Mouse (Mus musculus): ENCODE data around the gene Asb2. TPM values are rescaled to one million over a fixed set of nuclear protein-coding genes. Genes with fewer than 3 reads are reported as not detected.

Asb2 gene
- polyA plus RNA-seq, 1 experiment from 2014 or later, result 22.0 TPM

GRCm38 (mm10) chr12:103282936-103283335, 72.9 kb downstream of the Asb2 start:
- Histone ChIP-seq H3K4me3 (ENCODE audit: low read depth, low read length) (no peak overlapping the region), H3K4me1 (ENCODE audit: control insufficient read depth, insufficient read depth, low read length) (no peaks in the 10 kb centered on the region), H3K36me3 (ENCODE audit: control insufficient read depth, insufficient read depth, low read length) (no peaks in the 10 kb centered on the region), H3K4me2 (ENCODE audit: low read depth, low read length) (no peak overlapping the region), H3K27ac (replicated peaks; ENCODE audit: low read depth, low read length) (no peak overlapping the region), H3K27me3 (replicated peaks; ENCODE audit: control insufficient read depth, insufficient read depth, low read length) (no peaks in the 10 kb centered on the region), H3K9ac (ENCODE audit: low read depth, low read length) (no peak overlapping the region), H3K9me3 (ENCODE audit: control insufficient read depth, low read length) (0 out of 2 replicates have a peak, but pooled peaks cover 1% of the 10 kb centered on the region)
- DNase-seq (ENCODE audit: low spot score) (no peak), ATAC-seq (ENCODE audit: low read depth) (no peak)
- 66% methylated on average over 6 of the region's 6 CpGs for WGBS

- Histone ChIP-seq H3K9me3 (ENCODE audit: control insufficient read depth, low read length) (0 out of 2 replicates have a peak, but pooled peaks cover 4% of the 10 kb centered on the region), H3K4me3 (ENCODE audit: low read depth, low read length) (no peak overlapping the region), H3K4me2 (ENCODE audit: low read depth, low read length) (no peak overlapping the region), H3K27ac (replicated peaks; ENCODE audit: low read depth, low read length) (no peak overlapping the region), H3K36me3 (ENCODE audit: control insufficient read depth, insufficient read depth, low read length) (no peaks in the 10 kb centered on the region), H3K4me1 (ENCODE audit: control insufficient read depth, insufficient read depth, low read length) (no peaks in the 10 kb centered on the region), H3K27me3 (replicated peaks; ENCODE audit: control insufficient read depth, insufficient read depth, low read length) (no peaks in the 10 kb centered on the region), H3K9ac (ENCODE audit: low read depth, low read length) (no peak overlapping the region)
- 61% methylated on average over 4 of the region's 4 CpGs for WGBS
- ATAC-seq (ENCODE audit: low read depth) (no peak), DNase-seq (ENCODE audit: low spot score) (peak; percentile 29)
These were observed 73.9 kb downstream of the Asb2 start for GRCm38 (mm10) chr12:103281912-103282311.

GRCm38 (mm10) chr12:103281491-103281890, 74.3 kb downstream of the Asb2 start:
- H3K27me3 ChIP-seq (replicated peaks; ENCODE audit: control insufficient read depth, insufficient read depth, low read length), result no peaks in the 10 kb centered on the region
- 0 out of 2 replicates have a peak, but pooled peaks cover 4% of the 10 kb centered on the region for H3K9me3 ChIP-seq (ENCODE audit: control insufficient read depth, low read length)
- H3K4me2 ChIP-seq (ENCODE audit: low read depth, low read length), result no peak overlapping the region
- WGBS, result 43% methylated on average over 2 of the region's 2 CpGs
- no peak overlapping the region for H3K27ac ChIP-seq (replicated peaks; ENCODE audit: low read depth, low read length)
- no peak overlapping the region for H3K9ac ChIP-seq (ENCODE audit: low read depth, low read length)
- H3K36me3 ChIP-seq (ENCODE audit: control insufficient read depth, insufficient read depth, low read length), result no peaks in the 10 kb centered on the region
- DNase-seq (ENCODE audit: low spot score) (no peak), ATAC-seq (ENCODE audit: low read depth) (no peak)
- H3K4me3 ChIP-seq (ENCODE audit: low read depth, low read length), result no peak overlapping the region
- H3K4me1 ChIP-seq (ENCODE audit: control insufficient read depth, insufficient read depth, low read length), result no peaks in the 10 kb centered on the region

DNA sequence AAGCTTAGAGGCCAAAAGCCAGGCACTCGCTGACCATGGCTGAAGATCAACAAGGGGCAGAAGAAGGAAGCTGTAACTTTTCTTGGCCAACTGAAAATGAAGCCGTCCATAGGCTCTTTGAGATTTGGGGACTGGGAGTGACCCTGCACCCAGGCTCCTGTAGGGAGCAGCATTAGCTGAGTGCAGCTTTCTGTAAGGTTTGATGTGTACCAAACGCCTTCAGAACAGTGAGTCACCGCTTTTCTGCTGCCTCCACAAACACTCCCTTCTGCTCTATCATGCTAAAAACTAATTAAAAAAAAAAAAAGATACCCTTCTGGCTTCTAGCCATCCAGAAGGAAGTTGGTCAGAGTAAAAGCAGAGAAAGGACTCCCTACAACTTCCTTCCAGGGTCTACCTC, 79.4 kb downstream of the Asb2 start:
- Histone ChIP-seq H3K36me3 (ENCODE audit: control insufficient read depth, insufficient read depth, low read length) (no peaks in the 10 kb centered on the region), H3K27me3 (replicated peaks; ENCODE audit: control insufficient read depth, insufficient read depth, low read length) (no peaks in the 10 kb centered on the region), H3K4me3 (ENCODE audit: low read depth, low read length) (no peak overlapping the region), H3K9ac (ENCODE audit: low read depth, low read length) (no peak overlapping the region), H3K4me1 (ENCODE audit: control insufficient read depth, insufficient read depth, low read length) (no peaks in the 10 kb centered on the region), H3K9me3 (ENCODE audit: control insufficient read depth, low read length) (0 out of 2 replicates have a peak, but pooled peaks cover 4% of the 10 kb centered on the region), H3K4me2 (ENCODE audit: low read depth, low read length) (no peak overlapping the region), H3K27ac (replicated peaks; ENCODE audit: low read depth, low read length) (no peak overlapping the region)
- DNase-seq (ENCODE audit: low spot score), result no peak
- ATAC-seq (ENCODE audit: low read depth), result no peak
- 74% methylated on average over 4 of the region's 4 CpGs for WGBS

DNA sequence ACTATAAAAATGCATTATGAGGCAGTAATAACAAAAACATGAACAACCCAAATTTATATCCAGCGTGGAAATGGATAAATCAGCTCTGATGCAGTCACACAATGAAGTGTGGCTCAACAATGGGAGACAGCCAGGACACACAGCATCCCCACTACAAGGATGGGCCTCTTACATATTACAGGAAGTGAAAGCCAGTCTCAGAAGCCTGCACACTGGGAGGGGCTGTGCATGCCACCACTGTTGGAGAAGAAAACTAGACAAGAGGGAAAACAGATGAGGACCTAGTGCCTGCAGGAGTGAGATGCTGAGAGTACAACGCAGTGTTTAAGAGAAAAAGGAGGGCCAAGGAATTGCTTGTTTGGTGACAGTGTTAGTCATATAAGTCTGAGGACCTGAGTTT, 82.1 kb downstream of the Asb2 start:
- Histone ChIP-seq H3K9me3 (ENCODE audit: control insufficient read depth, low read length) (0 out of 2 replicates have a peak, but pooled peaks cover 4% of the 10 kb centered on the region), H3K27ac (replicated peaks; ENCODE audit: low read depth, low read length) (no peak overlapping the region), H3K4me2 (ENCODE audit: low read depth, low read length) (no peak overlapping the region), H3K9ac (ENCODE audit: low read depth, low read length) (no peak overlapping the region), H3K4me3 (ENCODE audit: low read depth, low read length) (no peak overlapping the region), H3K27me3 (replicated peaks; ENCODE audit: control insufficient read depth, insufficient read depth, low read length) (no peaks in the 10 kb centered on the region), H3K36me3 (ENCODE audit: control insufficient read depth, insufficient read depth, low read length) (no peaks in the 10 kb centered on the region), H3K4me1 (ENCODE audit: control insufficient read depth, insufficient read depth, low read length) (no peaks in the 10 kb centered on the region)
- DNase-seq (ENCODE audit: low spot score) (no peak), ATAC-seq (ENCODE audit: low read depth) (no peak)
- WGBS, result 90% methylated on average over 2 of the region's 2 CpGs

DNA sequence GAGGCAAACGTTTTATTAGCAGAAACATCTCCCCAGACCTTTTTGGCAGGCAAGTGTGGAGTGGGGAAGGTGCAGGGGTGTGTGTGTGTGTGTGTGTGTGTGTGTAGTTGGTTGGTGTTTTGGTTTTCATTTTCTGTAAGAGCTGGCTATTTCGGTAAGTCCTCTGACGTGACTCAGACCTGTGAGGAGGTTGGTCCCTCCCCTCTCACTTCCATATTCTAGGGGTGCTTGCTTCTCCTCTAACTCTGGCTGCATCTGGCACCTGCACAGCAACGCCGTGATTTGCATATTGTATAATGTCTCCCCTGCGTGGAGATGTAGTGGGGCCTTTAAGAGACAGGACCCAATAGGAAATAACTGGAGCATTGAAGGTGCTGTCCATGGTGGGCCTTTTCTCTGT, 82.8 kb downstream of the Asb2 start:
- 64% methylated on average over 6 of the region's 6 CpGs for WGBS
- H3K36me3 ChIP-seq (ENCODE audit: control insufficient read depth, insufficient read depth, low read length), result no peaks in the 10 kb centered on the region
- H3K9me3 ChIP-seq (ENCODE audit: control insufficient read depth, low read length), result 0 out of 2 replicates have a peak, but pooled peaks cover 4% of the 10 kb centered on the region
- H3K4me3 ChIP-seq (ENCODE audit: low read depth, low read length), result no peak overlapping the region
- no peak for ATAC-seq (ENCODE audit: low read depth)
- H3K4me2 ChIP-seq (ENCODE audit: low read depth, low read length), result no peak overlapping the region
- H3K27me3 ChIP-seq (replicated peaks; ENCODE audit: control insufficient read depth, insufficient read depth, low read length), result no peaks in the 10 kb centered on the region
- no peaks in the 10 kb centered on the region for H3K4me1 ChIP-seq (ENCODE audit: control insufficient read depth, insufficient read depth, low read length)
- peak; percentile 8 for DNase-seq (ENCODE audit: low spot score)
- H3K9ac ChIP-seq (ENCODE audit: low read depth, low read length), result no peak overlapping the region
- no peak overlapping the region for H3K27ac ChIP-seq (replicated peaks; ENCODE audit: low read depth, low read length)

DNA sequence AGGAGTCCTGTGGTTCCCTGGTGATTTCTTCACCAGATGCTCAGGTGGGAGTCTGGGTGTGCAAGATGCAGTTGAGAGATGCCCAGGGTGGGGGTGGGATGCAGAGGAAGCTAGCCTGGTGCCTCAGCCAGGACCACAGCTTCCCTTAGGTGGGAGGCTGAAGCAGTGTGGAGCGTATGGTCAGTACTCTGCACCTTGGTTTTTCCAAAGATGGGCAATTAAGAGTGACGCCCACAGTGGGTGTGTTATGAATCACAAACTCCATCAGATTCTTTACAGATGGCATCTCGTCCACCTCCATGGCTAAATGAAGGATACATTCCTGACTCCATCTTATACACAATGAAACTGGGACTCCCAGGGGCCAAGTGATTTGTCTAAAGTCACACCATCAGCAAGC, 83.6 kb downstream of the Asb2 start:
- Histone ChIP-seq H3K4me3 (ENCODE audit: low read depth, low read length) (no peak overlapping the region), H3K27ac (replicated peaks; ENCODE audit: low read depth, low read length) (no peak overlapping the region), H3K27me3 (replicated peaks; ENCODE audit: control insufficient read depth, insufficient read depth, low read length) (no peaks in the 10 kb centered on the region), H3K4me1 (ENCODE audit: control insufficient read depth, insufficient read depth, low read length) (no peaks in the 10 kb centered on the region), H3K4me2 (ENCODE audit: low read depth, low read length) (no peak overlapping the region), H3K9ac (ENCODE audit: low read depth, low read length) (no peak overlapping the region), H3K9me3 (ENCODE audit: control insufficient read depth, low read length) (no peaks in the 10 kb centered on the region), H3K36me3 (ENCODE audit: control insufficient read depth, insufficient read depth, low read length) (no peaks in the 10 kb centered on the region)
- DNase-seq (ENCODE audit: low spot score) (no peak), ATAC-seq (ENCODE audit: low read depth) (no peak)
- 81% methylated on average over 3 of the region's 3 CpGs for WGBS

Other genes starting within 250 kb of the Asb2 start
- gene Prima1, start 113.9 kb downstream of the Asb2 start, polyA plus RNA-seq (2014; fragmentation: Nextera tagmentation; extraction: Ambion mirVana), result 0.57 and 1.9 TPM in 2 replicates
- 0.21 TPM in 1 of 2 replicates, not detected in the other for gene Fam181a, start 45.0 kb downstream of the Asb2 start, polyA plus RNA-seq (2014; fragmentation: Nextera tagmentation; extraction: Ambion mirVana)
- gene Otub2, start 32.7 kb upstream of the Asb2 start, polyA plus RNA-seq (2014; fragmentation: Nextera tagmentation; extraction: Ambion mirVana), result 11.2 and 11.9 TPM in 2 replicates
- gene 9330161L09Rik, start 51.8 kb upstream of the Asb2 start, polyA plus RNA-seq (2014; fragmentation: Nextera tagmentation; extraction: Ambion mirVana), result 0.29 and 0.69 TPM in 2 replicates
- 80.3 and 85.2 TPM in 2 replicates for gene Ddx24, start 69.8 kb upstream of the Asb2 start, polyA plus RNA-seq (2014; fragmentation: Nextera tagmentation; extraction: Ambion mirVana)
- 69.9 and 72.5 TPM in 2 replicates for gene Ifi27, start 78.2 kb upstream of the Asb2 start, polyA plus RNA-seq (2014; fragmentation: Nextera tagmentation; extraction: Ambion mirVana)
- gene Ifi27l2a, start 87.7 kb upstream of the Asb2 start, polyA plus RNA-seq (2014; fragmentation: Nextera tagmentation; extraction: Ambion mirVana), result 16.2 and 23.0 TPM in 2 replicates
- gene Ifi27l2b, start 101.2 kb upstream of the Asb2 start, polyA plus RNA-seq (2014; fragmentation: Nextera tagmentation; extraction: Ambion mirVana), result not detected in 2 replicates
- 1.2 and 1.5 TPM in 2 replicates for gene Ppp4r4, start 176.3 kb upstream of the Asb2 start, polyA plus RNA-seq (2014; fragmentation: Nextera tagmentation; extraction: Ambion mirVana)